Mouse (Mus musculus) kidney, postnatal 10 days (tissue): ENCODE measurements around the gene Gm3286.
"Not testable (repeated sequence)": the region's sequence is repeated elsewhere in the genome, so short reads cannot be mapped to it uniquely, and the experiment has no call there.

Experiments used
- DNase-seq: peaks from one replicate; pipeline ENCODE4 v3.0.0; 2021; ENCODE audit warnings: mixed read lengths

The Gm3286 gene

GRCm38 (mm10) chr5:95510458-95510857 is at the start of gene Gm3286:
Gene Gm3286, plus strand, starts transcription at chr5:95510758.
- DNase-seq, result not testable (repeated sequence)
